Mouse (Mus musculus) common myeloid progenitor, adult 5-6 weeks (primary cell): ENCODE results near the gene Loxl3. TPM values are rescaled to one million over a fixed set of nuclear protein-coding genes. Genes with fewer than 3 reads are reported as not detected.

Experiments used
- ATAC-seq: replicated peaks from 2 replicates; pipeline ENCODE4 v1.8.0; 2016; ENCODE audit warnings: low read depth, mild to moderate bottlenecking, moderate TSS enrichment, inconsistent platforms; ENCODE audit not compliant: poor library complexity, severe bottlenecking
- total RNA-seq: library from RNA; stranded (forward); fragments of 200-1000, 187-1606 nt; gene quantifications from 2 replicates; pipeline ENCODE4 v1.2.3, GENCODE M21; 2017

Gene Loxl3
- total RNA-seq, 1 experiment from 2014 or later: 1.4 TPM

DNA sequence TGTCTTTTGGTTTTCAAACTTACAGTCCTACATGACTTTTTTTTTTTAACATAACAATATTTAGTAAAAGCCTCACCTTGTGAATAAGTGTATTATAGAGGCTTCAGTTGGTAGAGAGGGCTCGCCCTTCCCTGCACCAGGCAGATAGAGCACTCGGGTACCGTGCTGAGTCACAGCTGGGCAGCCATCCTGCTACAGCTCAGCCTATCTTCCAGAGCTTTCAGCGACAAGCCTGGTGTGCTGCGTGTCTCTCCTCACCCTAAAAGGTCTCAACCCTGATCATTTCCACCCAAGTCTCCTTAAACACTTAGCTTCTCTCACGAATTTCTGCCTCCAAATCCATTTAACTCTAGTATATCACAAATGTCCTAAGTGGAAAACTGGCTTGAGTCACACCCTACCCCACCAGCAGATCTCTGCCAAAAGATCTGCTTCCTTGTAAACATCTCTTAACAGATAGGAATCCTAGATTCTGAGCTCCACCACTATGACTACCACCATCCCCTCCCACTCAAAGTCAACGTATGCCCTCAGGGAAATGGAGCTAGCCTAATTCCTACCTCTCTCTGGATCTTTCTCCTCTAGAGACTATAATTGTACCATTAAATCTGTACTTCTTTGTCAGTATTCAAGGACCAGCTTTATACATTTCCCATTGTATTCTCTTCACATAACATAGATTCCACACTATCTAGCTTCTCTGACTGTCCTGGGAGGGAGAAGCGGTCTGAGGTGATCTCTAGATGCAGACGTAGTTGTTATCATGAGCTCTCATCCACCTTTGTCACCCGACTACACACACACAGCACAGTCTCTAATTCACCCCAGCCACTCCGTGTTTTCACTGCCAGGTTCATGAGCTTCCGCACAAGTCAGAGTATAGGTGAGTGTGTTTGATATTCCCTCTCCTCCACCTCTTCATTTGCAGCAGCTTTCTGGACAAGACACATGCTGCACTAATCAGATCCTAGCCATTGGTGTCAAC, 19.2 kb upstream of the Loxl3 start:
- peak; percentile 67 for ATAC-seq

DNA sequence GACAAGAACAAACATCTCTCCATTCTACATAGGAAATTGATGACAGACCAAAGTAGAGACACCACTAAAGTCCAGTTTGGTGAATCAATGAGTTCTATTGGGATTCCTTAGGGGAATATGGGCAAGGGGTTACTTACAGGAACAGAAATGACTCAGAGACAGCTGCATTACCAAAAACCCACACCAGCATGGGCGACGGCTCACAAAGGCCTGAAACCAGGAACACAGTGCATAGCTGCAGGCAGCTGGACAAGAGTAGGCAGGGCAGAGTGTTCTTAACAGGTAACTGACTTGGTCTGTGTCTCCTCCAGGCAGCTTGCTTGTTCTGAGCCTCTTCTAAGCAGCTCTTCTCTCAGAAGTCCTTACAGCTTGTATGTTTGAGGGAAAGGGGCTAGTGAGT, 18.2 kb upstream of the Loxl3 start:
- ATAC-seq: no peak

DNA sequence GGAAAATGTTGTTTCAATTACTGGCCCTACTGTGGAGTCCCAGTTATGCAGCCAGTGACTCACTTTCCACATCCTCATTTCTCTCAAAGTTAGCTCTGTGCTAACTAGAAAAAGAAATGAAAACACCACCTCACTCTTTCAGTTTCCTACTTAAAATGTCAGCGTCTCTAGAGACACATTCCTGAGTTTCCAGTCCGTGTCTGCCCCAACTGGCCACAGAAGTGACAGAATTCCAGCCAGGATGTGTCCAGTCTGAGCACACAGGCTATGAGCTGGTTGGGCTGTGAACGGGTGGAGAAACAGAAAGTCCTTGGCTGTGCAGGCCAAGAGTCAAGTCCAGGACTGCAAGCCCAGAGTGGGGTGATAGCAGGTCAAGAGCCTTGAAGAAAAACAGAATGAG, 16.8 kb upstream of the Loxl3 start:
- no peak for ATAC-seq

DNA sequence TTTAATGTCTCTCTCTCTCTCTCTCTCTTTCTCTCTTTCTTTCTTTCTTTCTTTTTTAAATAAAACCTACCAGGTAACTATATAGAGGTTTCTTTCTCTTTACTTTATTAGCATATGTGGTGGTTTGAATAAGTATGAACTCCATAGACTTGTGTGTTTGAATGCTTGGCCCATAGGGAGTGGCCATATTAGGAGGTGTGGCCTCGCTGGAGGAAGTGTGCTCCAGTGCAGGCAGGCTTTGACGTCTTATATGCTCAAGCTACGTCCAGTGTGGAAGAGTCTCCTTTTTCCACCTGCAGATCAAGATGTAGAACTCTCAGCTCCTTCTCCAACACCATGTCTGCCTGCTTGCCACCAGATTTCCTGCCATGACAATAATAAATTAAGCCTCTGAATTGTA, 14.9 kb upstream of the Loxl3 start:
- no peak for ATAC-seq

DNA sequence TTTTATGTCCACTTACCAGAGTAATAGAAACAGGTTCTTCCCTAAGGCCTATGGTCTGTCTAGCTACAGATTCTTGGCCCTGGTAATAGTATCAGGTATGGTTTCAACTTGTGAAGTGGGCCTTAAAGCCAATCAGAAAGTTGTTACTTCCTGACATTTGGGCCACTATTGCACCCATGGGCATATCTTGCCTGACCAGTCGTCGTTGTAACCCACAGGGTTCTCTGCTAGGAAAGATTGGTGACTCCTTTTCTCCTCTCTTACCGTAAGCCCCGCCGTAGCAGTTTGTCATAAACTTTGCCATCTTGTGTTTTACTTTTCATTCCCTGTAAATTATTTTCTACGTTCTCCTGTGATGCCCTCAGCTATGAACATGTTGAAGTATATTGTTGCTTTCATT, 13.9 kb upstream of the Loxl3 start:
- ATAC-seq: peak; percentile 71

DNA sequence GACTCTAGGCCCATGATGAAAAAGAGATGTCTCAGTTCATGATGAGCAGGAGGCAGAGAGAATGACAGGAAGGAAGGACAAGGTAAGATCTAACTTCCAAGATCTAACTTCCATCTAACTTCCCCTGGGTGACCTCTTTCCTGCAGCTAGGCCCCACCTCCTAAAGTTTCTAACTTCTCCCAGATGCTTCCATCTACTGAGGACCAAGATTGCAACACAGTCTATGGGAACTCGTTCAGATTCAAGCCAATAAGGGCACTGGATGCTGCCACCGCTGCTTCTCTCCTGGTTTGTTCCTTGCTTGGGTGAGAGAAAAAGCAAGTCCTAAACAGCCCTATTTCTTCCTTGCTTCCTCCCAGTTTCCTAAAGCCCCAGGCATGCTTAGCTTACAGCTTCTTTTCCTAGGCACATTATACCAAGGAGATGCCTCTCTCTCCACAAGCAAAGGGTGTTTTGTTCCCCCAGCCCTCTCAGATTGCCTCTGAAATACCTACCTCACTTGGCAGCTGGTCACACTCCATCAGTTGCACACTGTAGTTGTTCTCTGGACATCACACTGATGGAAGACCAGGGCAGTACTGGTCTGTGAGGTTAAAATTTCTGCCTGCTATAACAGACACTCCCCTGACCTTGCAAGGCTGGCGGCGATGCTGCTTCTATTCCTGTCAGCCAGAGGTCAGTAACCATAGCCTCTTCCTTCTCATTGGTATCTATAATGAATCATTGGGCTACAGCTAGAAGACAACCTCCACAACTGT, 13.0 kb upstream of the Loxl3 start:
- ATAC-seq: no peak

DNA sequence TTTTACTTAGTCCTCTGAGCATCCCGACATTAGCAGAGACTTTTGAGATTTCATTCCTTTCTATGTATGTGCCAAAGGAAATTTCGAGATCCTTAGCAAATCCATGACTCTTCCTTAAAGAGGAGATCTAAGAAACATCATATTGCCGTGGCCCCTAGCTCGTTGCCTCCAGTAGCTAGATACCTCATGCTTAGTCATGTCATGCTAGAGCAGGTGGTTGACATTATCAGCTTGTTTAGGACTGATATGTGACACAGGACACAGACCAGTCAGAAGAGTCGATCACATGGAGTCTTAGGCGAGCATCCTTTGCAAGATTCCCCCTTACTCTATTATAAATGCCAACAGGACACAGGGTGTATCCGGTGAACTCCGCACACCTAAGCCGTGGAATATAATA, 11.0 kb upstream of the Loxl3 start:
- ATAC-seq: no peak

DNA sequence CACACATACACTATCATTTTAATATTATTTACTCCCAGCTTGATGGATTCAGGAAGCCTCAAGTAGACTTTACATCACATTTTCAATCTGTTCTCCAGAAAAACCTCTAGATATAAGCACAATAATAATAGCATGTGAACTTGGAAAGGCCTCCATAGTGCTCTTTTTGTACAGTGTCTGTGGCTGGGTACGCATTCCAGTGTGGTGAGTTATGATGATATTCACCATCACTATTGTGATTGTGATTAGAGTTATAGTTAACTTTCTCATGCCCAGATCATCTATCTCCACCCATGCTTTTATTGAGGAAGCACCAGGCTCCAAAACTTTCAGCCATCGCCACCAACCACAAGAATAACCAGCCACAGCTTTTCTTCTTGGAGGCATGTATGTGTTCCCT, 10.2 kb upstream of the Loxl3 start:
- no peak for ATAC-seq

DNA sequence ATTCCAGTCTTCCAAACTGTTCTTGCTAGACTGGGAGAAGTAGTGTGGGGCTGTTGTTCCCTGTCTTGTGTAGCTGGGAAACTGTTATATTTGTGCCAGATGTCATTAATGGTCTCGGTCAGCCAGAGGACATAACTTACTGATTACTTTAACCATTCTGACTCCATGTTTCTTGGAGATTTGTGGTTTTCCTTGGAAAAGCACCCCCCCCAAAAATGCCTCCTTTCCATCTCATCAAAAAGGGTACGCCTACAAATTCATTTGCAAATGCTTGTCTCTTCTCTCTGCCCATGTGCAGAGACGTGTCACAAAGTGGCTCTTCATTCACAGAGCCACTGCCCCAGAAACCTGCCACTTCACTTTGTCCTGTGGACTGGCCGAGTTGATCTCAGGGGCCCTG, 9.6 kb upstream of the Loxl3 start:
- no peak for ATAC-seq

DNA sequence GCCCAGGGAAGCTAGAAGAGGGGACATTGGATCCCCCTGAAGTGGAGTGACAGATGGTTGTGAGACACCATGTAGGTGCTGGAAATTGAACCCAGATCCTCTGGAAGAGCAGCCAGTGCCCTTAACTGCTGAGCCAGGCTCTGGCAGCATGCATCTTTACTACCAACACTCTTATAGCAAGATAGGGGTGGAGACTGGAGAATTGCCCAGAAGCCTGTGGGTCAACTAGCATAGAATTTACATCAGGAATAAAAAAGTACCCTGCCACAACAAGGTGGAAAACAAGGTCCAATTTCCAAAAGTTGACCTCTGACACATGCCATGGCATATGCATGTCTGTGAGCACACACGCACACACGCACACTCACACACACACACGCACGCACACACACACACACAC, 8.8 kb upstream of the Loxl3 start:
- no peak for ATAC-seq

DNA sequence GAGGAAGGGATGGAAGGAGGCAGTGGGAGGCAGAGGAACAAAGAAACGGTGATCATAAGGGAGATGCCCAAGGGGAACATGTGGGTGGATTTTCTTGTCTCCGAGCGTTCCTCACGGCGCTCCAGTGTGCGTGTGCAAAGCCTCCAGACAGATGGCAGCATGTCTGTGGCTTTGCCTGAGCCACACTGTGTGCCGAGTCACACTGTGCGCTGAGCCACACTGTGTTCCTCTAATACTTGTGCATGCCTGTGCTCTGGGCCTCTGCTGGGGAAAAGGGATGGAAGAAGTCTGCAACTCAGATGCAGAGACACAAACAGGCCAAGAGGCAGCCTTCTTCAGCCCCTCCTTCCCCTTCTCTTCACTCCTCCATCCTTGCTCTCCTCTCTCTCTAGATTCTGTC, 6.7 kb upstream of the Loxl3 start:
- 0 out of 2 replicates have a peak, but pooled peaks have one; percentile 4 for ATAC-seq

DNA sequence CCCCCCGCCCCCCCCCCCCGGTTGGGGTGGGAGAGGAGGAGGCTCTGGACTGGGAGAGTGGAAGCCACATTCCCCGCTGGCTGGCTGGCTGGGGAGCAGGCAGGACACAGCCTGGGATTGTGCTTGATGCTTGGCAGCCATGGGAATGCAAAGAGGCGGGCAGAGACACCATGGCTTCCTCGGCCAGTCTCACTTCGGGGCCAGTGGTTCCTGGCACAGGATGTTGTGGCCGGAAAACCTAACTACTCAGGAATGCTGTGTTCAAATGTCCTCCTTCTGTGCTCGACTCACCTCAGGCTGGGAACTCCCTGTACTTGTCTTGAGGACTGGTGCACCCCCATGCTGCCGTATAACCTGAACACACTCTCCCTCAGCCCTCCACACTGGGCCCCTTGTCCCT, 6.3 kb upstream of the Loxl3 start:
- ATAC-seq: no peak

DNA sequence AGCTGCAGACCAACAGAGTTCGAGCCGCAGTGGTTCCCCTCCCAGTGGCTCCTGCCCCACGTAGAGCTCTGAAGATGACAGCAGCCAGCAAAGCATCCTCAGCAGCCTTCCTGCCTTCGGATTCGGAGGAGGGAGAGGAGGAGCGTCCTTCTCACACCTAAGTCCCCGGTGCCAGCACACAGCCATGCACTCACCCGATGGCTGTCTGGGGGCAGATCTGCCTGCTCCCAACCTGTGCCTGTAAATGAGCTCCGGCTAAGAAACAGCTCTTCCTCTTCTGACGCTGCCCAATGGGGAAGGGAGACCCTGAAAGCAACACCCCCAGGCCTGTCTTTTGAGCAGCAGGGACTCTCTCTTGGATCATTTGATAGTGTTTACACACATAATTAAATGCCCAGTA, 4.2 kb upstream of the Loxl3 start:
- ATAC-seq: no peak

DNA sequence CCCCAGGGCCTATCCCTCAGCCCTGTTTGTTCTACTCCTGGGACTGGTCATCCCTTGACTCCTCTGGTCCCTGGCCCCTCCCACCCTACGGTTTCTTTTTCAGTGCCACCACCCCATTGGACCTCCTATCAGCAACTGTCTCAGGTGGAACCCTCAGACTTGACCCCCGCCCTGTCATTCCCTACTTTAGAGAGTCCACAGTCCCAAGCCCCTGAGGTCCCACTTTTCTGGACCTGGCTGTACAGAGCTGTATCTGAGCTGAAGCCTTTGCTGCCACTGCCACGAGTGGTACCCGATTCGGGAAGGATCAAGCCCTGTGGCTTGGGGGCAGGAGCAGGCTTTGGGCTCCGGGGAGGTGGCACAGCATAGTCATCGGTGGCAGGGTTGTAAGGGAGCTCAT, 2.9 kb upstream of the Loxl3 start:
- no peak for ATAC-seq

DNA sequence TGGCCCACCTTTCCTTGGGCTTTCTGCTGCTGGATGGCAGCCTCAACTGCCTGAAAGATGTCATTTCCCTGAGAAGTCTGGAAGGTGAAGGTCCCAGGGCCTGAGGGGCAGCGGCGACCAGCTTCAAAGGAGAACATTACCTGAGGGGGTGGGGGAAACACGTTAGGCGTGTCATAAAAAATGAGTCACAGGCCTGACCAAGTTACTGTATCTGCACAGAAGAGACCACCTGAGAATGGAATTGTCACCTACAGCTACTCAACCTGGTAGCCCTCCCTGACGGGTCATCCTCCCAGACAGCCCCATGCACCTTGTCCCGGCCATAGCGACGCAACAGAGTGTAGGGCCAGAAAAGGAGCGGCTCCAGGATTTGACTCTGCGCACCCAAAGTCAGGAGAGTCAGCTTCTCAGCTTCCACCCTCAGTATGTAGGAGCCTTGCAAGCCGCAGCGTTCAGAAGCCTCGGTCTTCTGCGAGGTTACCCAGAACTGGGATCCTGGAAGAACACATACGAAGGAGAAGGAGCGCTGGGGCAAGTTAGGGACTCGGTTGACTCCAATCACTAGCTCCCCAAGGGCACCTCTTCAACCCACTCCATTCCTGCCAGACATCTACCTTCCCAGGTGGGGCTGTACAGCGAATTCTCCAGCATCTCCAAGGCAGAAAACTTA, 1.9 kb upstream of the Loxl3 start:
- ATAC-seq: no peak

DNA sequence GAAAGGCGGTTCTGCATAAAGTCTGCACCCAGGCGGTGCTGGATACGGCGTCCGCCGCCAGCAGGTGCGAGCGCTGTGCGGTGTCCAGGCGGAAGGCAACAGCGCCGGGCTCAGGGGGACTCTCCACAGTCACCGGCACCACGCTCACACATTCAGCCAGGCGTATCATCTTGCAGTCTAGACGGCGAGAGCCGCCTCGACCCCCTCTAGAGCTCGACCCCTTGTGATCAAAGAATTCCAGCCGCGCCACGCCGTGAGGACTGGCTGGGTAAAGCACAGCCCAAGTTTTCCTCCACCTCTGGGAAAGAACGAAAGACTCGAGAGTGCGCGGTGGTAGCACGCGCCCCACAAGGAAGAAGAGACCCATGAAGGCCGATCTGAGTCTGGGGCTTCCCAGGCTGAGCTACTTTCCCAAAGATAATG, 1.2 kb upstream of the Loxl3 start:
- ATAC-seq: peak; percentile 60

DNA sequence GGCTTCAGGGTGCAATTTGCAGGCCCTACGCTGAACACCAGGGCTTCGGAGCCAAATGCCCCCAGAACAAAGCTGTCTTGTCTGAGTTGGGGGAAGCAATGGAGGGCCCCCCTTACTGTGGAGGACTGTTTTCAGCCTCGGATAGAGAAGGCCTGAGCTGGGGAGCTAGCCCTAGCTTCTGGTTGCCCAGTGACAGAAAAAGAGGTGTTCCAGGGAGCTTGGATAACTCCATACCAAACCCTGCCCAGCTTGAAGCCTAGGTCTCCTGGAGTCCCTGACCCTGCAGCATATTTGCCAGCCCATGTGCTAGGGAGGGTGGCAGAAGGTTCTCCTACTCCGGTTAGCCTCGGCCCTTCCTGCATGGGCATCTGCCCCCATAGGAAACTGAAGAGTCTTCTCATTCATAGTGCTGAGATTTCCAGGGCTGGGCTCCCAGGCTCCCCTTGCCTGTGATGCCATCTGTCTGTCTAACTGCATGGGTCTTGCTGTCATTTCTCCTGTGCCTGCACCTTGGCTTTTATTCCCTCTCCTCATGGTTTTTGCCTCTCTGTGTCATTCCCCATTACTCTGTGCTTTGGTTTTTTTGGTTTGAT, 586 bp downstream of the Loxl3 start:
- no peak for ATAC-seq

DNA sequence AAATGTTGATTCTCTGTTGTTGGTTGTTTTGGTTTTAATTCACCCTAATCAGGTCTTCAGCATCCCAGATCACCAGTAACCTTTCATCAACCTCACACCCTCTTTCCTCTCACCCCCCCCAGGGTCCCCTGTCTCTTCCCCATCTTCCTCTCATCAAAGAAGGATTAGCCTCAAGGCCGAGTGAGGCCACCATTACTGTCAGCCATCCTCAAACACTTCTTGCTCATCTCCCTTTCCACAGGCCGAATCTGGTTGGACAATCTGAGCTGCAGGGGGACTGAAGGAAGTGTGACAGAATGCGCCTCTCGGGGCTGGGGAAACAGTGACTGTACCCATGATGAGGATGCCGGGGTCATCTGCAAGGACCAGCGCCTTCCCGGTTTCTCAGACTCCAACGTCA, 3.2 kb downstream of the Loxl3 start:
- ATAC-seq: no peak

DNA sequence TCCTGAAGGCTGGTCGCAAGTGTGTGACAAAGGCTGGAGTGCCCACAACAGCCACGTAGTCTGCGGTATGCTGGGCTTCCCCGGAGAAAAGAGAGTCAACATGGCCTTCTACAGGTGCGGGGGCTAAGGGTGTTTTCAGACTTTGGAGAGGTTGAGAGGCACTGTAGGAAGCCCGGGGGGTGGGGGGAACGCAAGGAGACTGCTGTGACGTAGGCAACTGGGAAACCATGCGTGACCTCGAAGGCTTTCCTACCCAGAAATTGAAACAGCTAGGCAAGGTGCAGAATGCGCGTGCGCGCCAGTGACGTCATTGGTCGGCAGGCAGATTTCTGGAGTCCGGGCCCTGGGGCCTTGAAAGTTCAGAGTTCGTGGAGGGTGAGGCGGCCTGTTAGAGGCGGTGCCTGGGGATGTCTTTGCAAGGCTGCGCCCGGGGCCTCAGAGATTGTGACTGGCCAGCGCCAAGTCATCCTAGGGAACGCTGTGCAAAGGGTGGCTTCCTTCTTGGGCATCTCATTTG, 4.6 kb downstream of the Loxl3 start:
- ATAC-seq: peak; percentile 84

DNA sequence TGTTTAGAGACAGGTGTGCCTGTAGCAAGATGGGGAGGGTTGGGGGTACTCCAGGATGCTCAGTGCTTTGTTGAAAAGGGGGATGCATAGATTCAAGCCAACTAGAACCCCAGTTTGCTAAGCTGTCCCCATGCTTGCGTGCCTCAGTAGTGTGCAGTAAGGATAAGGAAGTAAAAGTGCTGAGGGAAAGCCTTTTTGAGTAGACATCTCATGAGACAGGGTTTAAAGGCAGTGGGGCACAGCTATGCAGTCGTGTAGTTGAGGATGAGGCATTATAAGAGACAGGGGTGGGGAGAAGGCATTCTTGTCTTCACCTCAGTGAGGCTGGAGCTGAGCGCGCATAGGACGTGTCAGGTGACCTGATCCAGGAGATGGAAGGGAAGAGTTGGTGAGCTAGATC, 6.6 kb downstream of the Loxl3 start:
- ATAC-seq: no peak
